Mouse (Mus musculus) liver, postnatal 0 days (tissue): Measurements from ENCODE around the gene Kcnip3.
A peak's percentile ranks its signal among the peaks of the same experiment; 100 is the strongest.

Experiments
- CTCF ChIP-seq: sonication (generic); IDR thresholded peaks from 2 replicates; pipeline ENCODE4 v1.5.1; 2016; ENCODE audit warnings: antibody characterized with exemption, low read depth
- EP300 ChIP-seq: IDR thresholded peaks from 2 replicates; pipeline ENCODE4 v1.6.1; 2016; ENCODE audit warnings: antibody characterized with exemption, low read depth, mild to moderate bottlenecking

GRCm38 (mm10) chr2:127444055-127444789 is 77.7 kb downstream of the Kcnip3 start, which contains the start of gene Fahd2a:
- TF ChIP-seq CTCF (peak; percentile 13; the same call in 1 of the 2 replicates), EP300 (no peak)
